Mouse (Mus musculus) bone marrow macrophage, adult 2 months (primary cell): Measurements from ENCODE around the gene Olfr282.

Experiments
- CTCF ChIP-seq: IDR thresholded peaks from 2 replicates; pipeline ENCODE4 v1.5.1; 2012; ENCODE audit warnings: low read depth, mild to moderate bottlenecking, low read length, moderate library complexity
- POLR2A ChIP-seq: IDR thresholded peaks from 2 replicates; pipeline ENCODE4 v1.6.1; 2012; ENCODE audit warnings: mild to moderate bottlenecking, low read depth, low read length, borderline replicate concordance

DNA sequence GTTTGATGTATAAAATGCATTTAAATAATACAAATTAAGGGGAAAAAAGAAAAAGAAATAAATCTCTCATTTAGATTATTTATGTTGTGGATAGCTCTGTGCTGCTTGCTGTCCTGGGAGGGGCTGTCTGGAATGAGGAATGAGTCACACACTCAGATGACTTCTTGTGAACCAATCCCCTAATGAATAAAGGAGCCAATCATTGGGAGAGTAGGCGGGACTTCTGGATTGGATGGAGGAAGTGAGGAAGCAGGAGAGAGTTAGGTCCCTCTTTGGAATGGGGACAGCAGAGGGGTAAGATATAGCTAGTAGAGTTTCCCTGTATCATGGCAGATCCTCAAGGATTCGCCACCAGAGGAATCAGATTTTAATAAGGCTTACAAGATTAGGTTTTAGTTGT is 43.4 kb upstream of the Olfr282 start:
- no peak for TF ChIP-seq CTCF
- no peak for TF ChIP-seq POLR2A
